Mouse (Mus musculus): ENCODE measurements at regions not wholly inside any gene's neighbourhood (a gene's known extent, or its start where the extent isn't known, plus 50 kb on each side); places are given as distances from the start of the nearest gene placed in this dataset.

GRCm38 (mm10) chrX:166660715-166661042, 75.2 kb upstream of the Egfl6 start:
- TF ChIP-seq CTCF (IDR thresholded peaks at IDR 0.05; ENCODE audit: insufficient read depth, low read length) (peak; percentile 55; the same call in 1 of the 2 replicates), POLR2A (IDR thresholded peaks at IDR 0.05; ENCODE audit: borderline replicate concordance, extremely low read depth, low read depth, low read length) (no peak)
